8 mouse cellular contexts compared by ENCODE assay signal in genomic region chr17:36947051-36947819, GRCm38 (mm10). TPM values are rescaled to one million over a fixed set of nuclear protein-coding genes. Genes with fewer than 3 reads are reported as not detected.
DNase-seq lines count a peak whose midpoint lies in the region; ATAC-seq and TF ChIP-seq lines count a peak whose summit lies in the region.

No protein-coding gene starts in this region.

- no peaks in the 10 kb centered on the region for H3K9me3 ChIP-seq in intestine, embryonic 16.5 days (ENCODE audit: control insufficient read depth, low read length)
- no peaks in the 10 kb centered on the region for H3K9me3 ChIP-seq in limb, embryonic 14.5 days (ENCODE audit: control insufficient read depth, low read length)

- peaks cover 15% of the 10 kb centered on the region for H3K4me1 ChIP-seq in intestine, embryonic 16.5 days (ENCODE audit: control insufficient read depth, insufficient read depth, low read length)
- peaks cover 8% of the 10 kb centered on the region for H3K4me1 ChIP-seq in limb, embryonic 14.5 days (ENCODE audit: control insufficient read depth, insufficient read depth, low read length)

- peaks cover 9% of the 10 kb centered on the region for H3K79me2 ChIP-seq in myocyte (ENCODE audit: control insufficient read depth, insufficient read depth)

- 1% methylated on average over 62 of the region's 62 CpGs for WGBS in intestine, embryonic 16.5 days
- 2% methylated on average over 49 of the region's 62 CpGs for WGBS in limb, embryonic 14.5 days

- H3K36me3 ChIP-seq in intestine, embryonic 16.5 days (ENCODE audit: control insufficient read depth, insufficient read depth, low read length): no peaks in the 10 kb centered on the region
- H3K36me3 ChIP-seq in limb, embryonic 14.5 days (ENCODE audit: control insufficient read depth, insufficient read depth, low read length): peaks cover 12% of the 10 kb centered on the region
- no peaks in the 10 kb centered on the region for H3K36me3 ChIP-seq in myocyte (ENCODE audit: control insufficient read depth, insufficient read depth)

- peak; percentile 32 for DNase-seq in urinary bladder, postnatal 14 days (ENCODE audit: low spot score)
- no peak for DNase-seq in urinary bladder, adult 18-20 months (ENCODE audit: low spot score in 2 of 2)
- DNase-seq in embryo, embryonic 10.5 days (ENCODE audit: low spot score): peak; percentile 76
- DNase-seq in gastrocnemius, postnatal 36 days: peak; percentile 17 to 34
- DNase-seq in limb, embryonic 14.5 days (ENCODE audit: low spot score): peak; percentile 30
- peak; percentile 35 for DNase-seq in thymus, postnatal 25 days

- H3K27me3 ChIP-seq in intestine, embryonic 16.5 days (replicated peaks; ENCODE audit: control insufficient read depth, insufficient read depth, low read length): peaks cover 16% of the 10 kb centered on the region
- peaks cover 30% of the 10 kb centered on the region for H3K27me3 ChIP-seq in limb, embryonic 14.5 days (ENCODE audit: control insufficient read depth, insufficient read depth, low read length)
- no peaks in the 10 kb centered on the region for H3K27me3 ChIP-seq in myocyte (ENCODE audit: control insufficient read depth, insufficient read depth, insufficient read length)

- peak overlapping the region; percentile 61 for H3K4me3 ChIP-seq in intestine, embryonic 16.5 days (ENCODE audit: low read length)
- H3K4me3 ChIP-seq in limb, embryonic 14.5 days (replicated peaks; ENCODE audit: low read length): peak overlapping the region; percentile 47
- H3K4me3 ChIP-seq in myocyte: no peak overlapping the region

- intact Hi-C loops in gastrocnemius, postnatal 36 days (cut with DNase I): no loop called here

- H3K4me2 ChIP-seq in intestine, embryonic 16.5 days (ENCODE audit: low read depth, low read length): peak overlapping the region; percentile 95
- peak overlapping the region; percentile 98 for H3K4me2 ChIP-seq in limb, embryonic 14.5 days (replicated peaks; ENCODE audit: low read depth, low read length, severe bottlenecking)
- H3K4me2 ChIP-seq in myocyte (ENCODE audit: low read depth): peak overlapping the region; percentile 34

- peak overlapping the region; percentile 77 for H3K9ac ChIP-seq in intestine, embryonic 16.5 days (ENCODE audit: low read depth, low read length)
- peak overlapping the region; percentile 69 for H3K9ac ChIP-seq in limb, embryonic 14.5 days (ENCODE audit: low read depth, low read length, severe bottlenecking)

- H3K27ac ChIP-seq in intestine, embryonic 16.5 days (ENCODE audit: low read length): peak overlapping the region; percentile 29; the same call in 1 of the 2 replicates
- H3K27ac ChIP-seq in limb, embryonic 14.5 days (replicated peaks; ENCODE audit: low read depth, low read length): no peak overlapping the region

- H3ac ChIP-seq in myocyte (ENCODE audit: control insufficient read depth, insufficient read length): no peak overlapping the region

- ATAC-seq in intestine, embryonic 16.5 days: peak; percentile 49
- peak; percentile 14; the same call in 1 of the 2 replicates for ATAC-seq in limb, embryonic 14.5 days (ENCODE audit: low FRiP score, low read depth)

- no peak for TF ChIP-seq POLR2A in limb, embryonic 14.5 days (IDR thresholded peaks at IDR 0.05; ENCODE audit: borderline replicate concordance, extremely low read depth, insufficient read depth, insufficient read length)
- TF ChIP-seq POLR2A in myocyte (IDR thresholded peaks at IDR 0.05; ENCODE audit: insufficient read length, low read depth): peak; percentile 28

TF ChIP-seq in myocyte, 11 proteins besides CTCF, POLR2A, EP300 and RAD21:
- peak; percentile 82 for TF ChIP-seq POLR2AphosphoS2 (IDR thresholded peaks at IDR 0.05; ENCODE audit: insufficient read length, low read depth)
- no peak for TF ChIP-seq MAX (IDR thresholded peaks at IDR 0.05; ENCODE audit: low read depth)
- no peak for TF ChIP-seq CEBPB (IDR thresholded peaks at IDR 0.05; ENCODE audit: insufficient read depth, poor library complexity, severe bottlenecking)
- TF ChIP-seq MYOD1 (IDR thresholded peaks at IDR 0.05; ENCODE audit: control insufficient read depth in 1 of 3, insufficient read length in 2 of 3, low read depth in 2 of 3): no peak
- TF ChIP-seq TCF12 (IDR thresholded peaks at IDR 0.05; ENCODE audit: insufficient read depth, poor library complexity, severe bottlenecking): no peak
TF ChIP-seq in myocyte: peak in this region for 1.

RNA-seq across cellular contexts. Expression of gene Ppp1r11, which starts 4.3 kb away (rescaled TPM):
- 10 to 100 TPM; 48.0 to 56.2 TPM for total RNA-seq in gastrocnemius, postnatal 36 days (2021)
- polyA plus RNA-seq in intestine, embryonic 16.5 days (2015; fragmentation: Nextera tagmentation; extraction: Ambion mirVana): 92.1 and 101 TPM in 2 replicates
- 81.5 and 116 TPM in 2 replicates for polyA plus RNA-seq in limb, embryonic 14.5 days (2012; rRNA removed)
- 125 and 128 TPM in 2 replicates for polyA plus RNA-seq in limb, embryonic 14.5 days (2014; fragmentation: Nextera tagmentation; extraction: Ambion mirVana)
- 153 TPM for polyA plus RNA-seq in myocyte (2012; fragmentation: generic; extraction: Trizol)

RNA-seq across cellular contexts. Expression of gene Rnf39, which starts 4.5 kb away (rescaled TPM):
- not detected for total RNA-seq in gastrocnemius, postnatal 36 days (2021)
- polyA plus RNA-seq in intestine, embryonic 16.5 days (2015; fragmentation: Nextera tagmentation; extraction: Ambion mirVana): 1.8 and 2.4 TPM in 2 replicates
- polyA plus RNA-seq in limb, embryonic 14.5 days (2012; rRNA removed): 3.2 and 4.0 TPM in 2 replicates
- 2.8 and 3.5 TPM in 2 replicates for polyA plus RNA-seq in limb, embryonic 14.5 days (2014; fragmentation: Nextera tagmentation; extraction: Ambion mirVana)
- 0.07 TPM for polyA plus RNA-seq in myocyte (2012; fragmentation: generic; extraction: Trizol)

RNA-seq across cellular contexts. Expression of gene Znrd1, which starts 11.1 kb away (rescaled TPM):
- 10 to 100 TPM; 16.1 to 17.7 TPM for total RNA-seq in gastrocnemius, postnatal 36 days (2021)
- 68.5 and 72.2 TPM in 2 replicates for polyA plus RNA-seq in intestine, embryonic 16.5 days (2015; fragmentation: Nextera tagmentation; extraction: Ambion mirVana)
- polyA plus RNA-seq in limb, embryonic 14.5 days (2012; rRNA removed): 73.7 and 81.6 TPM in 2 replicates
- 103 and 108 TPM in 2 replicates for polyA plus RNA-seq in limb, embryonic 14.5 days (2014; fragmentation: Nextera tagmentation; extraction: Ambion mirVana)
- polyA plus RNA-seq in myocyte (2012; fragmentation: generic; extraction: Trizol): 58.6 TPM

RNA-seq across cellular contexts. Expression of gene Znrd1as, which starts 11.2 kb away (rescaled TPM):
- total RNA-seq in gastrocnemius, postnatal 36 days (2021): 10 to 100 TPM; 16.1 to 17.2 TPM
- polyA plus RNA-seq in intestine, embryonic 16.5 days (2015; fragmentation: Nextera tagmentation; extraction: Ambion mirVana): 6.1 and 6.6 TPM in 2 replicates
- 1.8 and 5.9 TPM in 2 replicates for polyA plus RNA-seq in limb, embryonic 14.5 days (2012; rRNA removed)
- 5.8 and 5.9 TPM in 2 replicates for polyA plus RNA-seq in limb, embryonic 14.5 days (2014; fragmentation: Nextera tagmentation; extraction: Ambion mirVana)
- 6.1 TPM for polyA plus RNA-seq in myocyte (2012; fragmentation: generic; extraction: Trizol)

RNA-seq across cellular contexts. Expression of gene 2410137M14Rik, which starts 33.8 kb away (rescaled TPM):
- total RNA-seq in gastrocnemius, postnatal 36 days (2021): not detected
- not detected in 2 replicates for polyA plus RNA-seq in intestine, embryonic 16.5 days (2015; fragmentation: Nextera tagmentation; extraction: Ambion mirVana)
- polyA plus RNA-seq in limb, embryonic 14.5 days (2012; rRNA removed): 0.53 and 0.58 TPM in 2 replicates
- not detected in 2 replicates for polyA plus RNA-seq in limb, embryonic 14.5 days (2014; fragmentation: Nextera tagmentation; extraction: Ambion mirVana)
- polyA plus RNA-seq in myocyte (2012; fragmentation: generic; extraction: Trizol): not detected

Comparison
In these comparisons a context has a peak if more than half of its experiments do, and no peak if none do; other contexts are left out.
1. DNase-seq: peak in urinary bladder, postnatal 14 days (single experiment), embryo, embryonic 10.5 days (single experiment), gastrocnemius, postnatal 36 days (2 of 2), limb, embryonic 14.5 days (single experiment) and thymus, postnatal 25 days (single experiment); none in urinary bladder, adult 18-20 months (0 of 2).
2. H3K4me2 ChIP-seq: peak in every context shown above with its lines; median percentile 98 in limb, embryonic 14.5 days; 95 in intestine, embryonic 16.5 days; 34 in myocyte.